Mouse (Mus musculus): ENCODE data around the gene AI597479.
A peak's percentile ranks its signal among the peaks of the same experiment; 100 is the strongest.

GRCm38 (mm10) chr1:43143284-43143683 lies 44.8 kb downstream of the AI597479 start:
- TF ChIP-seq CTCF (conservative IDR thresholded peaks at IDR 0.05; ENCODE audit: insufficient read depth, insufficient read length, low read depth, low read length) (peak; percentile 67), POLR2A (IDR thresholded peaks at IDR 0.05; ENCODE audit: low read depth, low read length) (no peak)

Measured in kidney, adult 2 months (tissue).